Mouse (Mus musculus): ENCODE measurements around the gene Elovl1. TPM values are rescaled to one million over a fixed set of nuclear protein-coding genes. Genes with fewer than 3 reads are reported as not detected.

Gene Elovl1
- total RNA-seq, 2 experiments from 2014 or later: 21.4 to 22.4 TPM

Other genes with a start within 250 kb of the Elovl1 start
- 10 to 100 TPM; 46.2 to 49.5 TPM for gene Kdm4a, start 248.1 kb upstream of the Elovl1 start, total RNA-seq (2021)
- 100 to 1,000 TPM; 168 to 174 TPM for gene Ptprf, start 136.7 kb upstream of the Elovl1 start, total RNA-seq (2021)
- gene Szt2, start 18.8 kb upstream of the Elovl1 start, total RNA-seq (2021): 10 to 100 TPM; 36.3 to 38.6 TPM
- 10 to 100 TPM; 63.9 to 70.0 TPM for gene Med8, start 18.8 kb upstream of the Elovl1 start, total RNA-seq (2021)
- 1 to 10 TPM; 2.4 to 3.0 TPM for gene Cdc20, start 9.3 kb downstream of the Elovl1 start, total RNA-seq (2021)
- under 1 TPM; 0.51 to 0.55 TPM for gene Mpl, start 29.4 kb downstream of the Elovl1 start, total RNA-seq (2021)
- 10 to 100 TPM; 12.5 to 14.8 TPM for gene Tie1, start 62.0 kb downstream of the Elovl1 start, total RNA-seq (2021)
- gene 2610528J11Rik, start 98.9 kb downstream of the Elovl1 start, total RNA-seq (2021): not detected
- gene Tmem125, start 116.0 kb downstream of the Elovl1 start, total RNA-seq (2021): 1 to 10 TPM; 6.0 to 7.9 TPM
- under 1 TPM; 0.62 to 0.80 TPM for gene Cfap57, start 192.7 kb downstream of the Elovl1 start, total RNA-seq (2021)
- 10 to 100 TPM; 48.4 to 57.7 TPM for gene Ebna1bp2, start 192.7 kb downstream of the Elovl1 start, total RNA-seq (2021)
- gene Olfr62, start 230.9 kb downstream of the Elovl1 start, total RNA-seq (2021): not detected

Measured in left cerebral cortex, postnatal 14 days (tissue).